Mouse (Mus musculus): ENCODE measurements around the gene Mlxipl. TPM values are rescaled to one million over a fixed set of nuclear protein-coding genes. Genes with fewer than 3 reads are reported as not detected.
"Not testable (repeated sequence)": the region's sequence is repeated elsewhere in the genome, so short reads cannot be mapped to it uniquely, and the experiment has no call there.

Gene Mlxipl
- 1.2 and 1.6 TPM in 2 replicates for polyA plus RNA-seq (2015; fragmentation: Nextera tagmentation; extraction: Ambion mirVana)

- WGBS, result under 1% methylated on average over 39 of the region's 39 CpGs
- Histone ChIP-seq H3K27ac (no peak within 1 kb of the TSS), H3K4me2 (replicated peaks) (peak within 1 kb of the TSS; percentile 23), H3K36me3 (no peaks in the 10 kb centered on the region), H3K27me3 (peaks cover 58% of the 10 kb centered on the region), H3K9ac (replicated peaks) (no peak within 1 kb of the TSS), H3K9me3 (no peaks in the 10 kb centered on the region), H3K4me3 (replicated peaks) (0 out of 2 replicates have a peak within 1 kb of the TSS, but pooled peaks have one; percentile 12), H3K4me1 (replicated peaks) (0 out of 2 replicates have a peak, but pooled peaks cover 4% of the 10 kb centered on the region)
- ATAC-seq, result no peak
Observed at GRCm38 (mm10) chr5:135089653-135090052, at the start of gene Mlxipl. TSS of gene Mlxipl (plus strand) at chr5:135089890.

- H3K27ac ChIP-seq, result no peak overlapping the region
- no peak for ATAC-seq
- WGBS, result 50% methylated on average over 6 of the region's 6 CpGs
Observed at GRCm38 (mm10) chr5:135040059-135040458, 49.6 kb upstream of the Mlxipl start.

GRCm38 (mm10) chr5:135040777-135041176 lies 48.9 kb upstream of the Mlxipl start:
- H3K27me3 ChIP-seq, result no peaks in the 10 kb centered on the region
- H3K4me1 ChIP-seq (replicated peaks), result 0 out of 2 replicates have a peak, but pooled peaks cover 4% of the 10 kb centered on the region
- 83% methylated on average over 11 of the region's 11 CpGs for WGBS
- H3K36me3 ChIP-seq, result peaks cover 28% of the 10 kb centered on the region
- no peak overlapping the region for H3K27ac ChIP-seq
- ATAC-seq, result no peak
- H3K4me3 ChIP-seq (replicated peaks), result no peak overlapping the region
- no peak overlapping the region for H3K4me2 ChIP-seq (replicated peaks)
- H3K9me3 ChIP-seq, result no peaks in the 10 kb centered on the region
- no peak overlapping the region for H3K9ac ChIP-seq (replicated peaks)

More at GRCm38 (mm10) chr5:135040059-135040458, 49.6 kb upstream of the Mlxipl start:
- Histone ChIP-seq H3K36me3 (peaks cover 21% of the 10 kb centered on the region), H3K27me3 (no peaks in the 10 kb centered on the region), H3K4me1 (replicated peaks) (0 out of 2 replicates have a peak, but pooled peaks cover 4% of the 10 kb centered on the region), H3K4me2 (replicated peaks) (no peak overlapping the region), H3K9me3 (no peaks in the 10 kb centered on the region), H3K9ac (replicated peaks) (no peak overlapping the region), H3K4me3 (replicated peaks) (no peak overlapping the region)

- Histone ChIP-seq H3K4me3 (replicated peaks) (no peak overlapping the region), H3K4me1 (replicated peaks) (0 out of 2 replicates have a peak, but pooled peaks cover 4% of the 10 kb centered on the region), H3K27ac (no peak overlapping the region), H3K4me2 (replicated peaks) (no peak overlapping the region), H3K27me3 (no peaks in the 10 kb centered on the region), H3K9ac (replicated peaks) (no peak overlapping the region), H3K36me3 (peaks cover 32% of the 10 kb centered on the region), H3K9me3 (no peaks in the 10 kb centered on the region)
- ATAC-seq, result 0 out of 2 replicates have a peak, but pooled peaks have one; percentile 20
- WGBS, result 32% methylated on average over 21 of the region's 21 CpGs
Observed at GRCm38 (mm10) chr5:135042105-135042788, 47.4 kb upstream of the Mlxipl start.

- no peak overlapping the region for H3K4me3 ChIP-seq (replicated peaks)
- no peak overlapping the region for H3K9ac ChIP-seq (replicated peaks)
- H3K4me1 ChIP-seq (replicated peaks), result 0 out of 2 replicates have a peak, but pooled peaks cover 4% of the 10 kb centered on the region
- H3K36me3 ChIP-seq, result peaks cover 33% of the 10 kb centered on the region
- H3K4me2 ChIP-seq (replicated peaks), result no peak overlapping the region
- no peak for ATAC-seq
- no peaks in the 10 kb centered on the region for H3K27me3 ChIP-seq
- H3K9me3 ChIP-seq, result no peaks in the 10 kb centered on the region
- WGBS, result 94% methylated on average over 3 of the region's 3 CpGs
- no peak overlapping the region for H3K27ac ChIP-seq
Observed at GRCm38 (mm10) chr5:135044575-135044974, 45.1 kb upstream of the Mlxipl start.

GRCm38 (mm10) chr5:135048539-135048938 lies 41.2 kb upstream of the Mlxipl start:
- Histone ChIP-seq H3K4me2 (replicated peaks) (no peak overlapping the region), H3K36me3 (peaks cover 56% of the 10 kb centered on the region), H3K27me3 (no peaks in the 10 kb centered on the region), H3K4me1 (replicated peaks) (no peaks in the 10 kb centered on the region), H3K9ac (replicated peaks) (no peak overlapping the region), H3K27ac (no peak overlapping the region), H3K9me3 (no peaks in the 10 kb centered on the region), H3K4me3 (replicated peaks) (no peak overlapping the region)
- WGBS, result 93% methylated on average over 5 of the region's 5 CpGs
- no peak for ATAC-seq

DNA sequence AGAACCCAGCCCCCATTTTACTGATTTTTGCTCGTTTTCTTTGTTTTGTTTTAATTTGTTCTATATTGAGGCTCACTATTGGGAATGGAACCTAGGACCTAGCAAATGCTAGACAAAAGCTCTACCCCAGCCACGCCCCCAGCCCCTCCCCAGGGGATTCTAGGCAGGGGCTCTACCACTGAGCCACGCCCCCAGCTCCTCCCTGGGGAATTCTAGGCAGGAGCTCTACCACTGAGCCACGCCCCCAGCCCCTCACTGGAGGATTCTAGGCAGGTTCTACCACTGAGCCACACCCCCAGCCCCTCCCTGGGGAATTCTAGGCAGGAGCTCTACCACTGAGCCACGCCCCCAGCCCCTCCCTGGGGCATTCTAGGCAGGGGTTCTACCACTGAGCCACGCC lies 40.4 kb upstream of the Mlxipl start:
- 91% methylated on average over 6 of the region's 6 CpGs for WGBS
- not testable (repeated sequence) for H3K27me3 ChIP-seq; H3K9ac ChIP-seq (replicated peaks); H3K4me1 ChIP-seq (replicated peaks); H3K9me3 ChIP-seq; H3K4me3 ChIP-seq (replicated peaks); H3K27ac ChIP-seq; ATAC-seq; H3K4me2 ChIP-seq (replicated peaks)
- H3K36me3 ChIP-seq, result peaks cover 63% of the 10 kb centered on the region

GRCm38 (mm10) chr5:135053356-135053755 lies 36.3 kb upstream of the Mlxipl start:
- no peak overlapping the region for H3K4me3 ChIP-seq (replicated peaks)
- H3K27me3 ChIP-seq, result no peaks in the 10 kb centered on the region
- H3K4me1 ChIP-seq (replicated peaks), result no peaks in the 10 kb centered on the region
- no peak overlapping the region for H3K27ac ChIP-seq
- 90% methylated on average over 12 of the region's 12 CpGs for WGBS
- no peak overlapping the region for H3K9ac ChIP-seq (replicated peaks)
- no peak for ATAC-seq
- no peaks in the 10 kb centered on the region for H3K9me3 ChIP-seq
- peaks cover 82% of the 10 kb centered on the region for H3K36me3 ChIP-seq
- no peak overlapping the region for H3K4me2 ChIP-seq (replicated peaks)

- peaks cover 28% of the 10 kb centered on the region for H3K4me1 ChIP-seq (replicated peaks)
- H3K4me3 ChIP-seq (replicated peaks), result peak within 1 kb of the TSS; percentile 96
- WGBS, result under 1% methylated on average over 52 of the region's 52 CpGs
- H3K9me3 ChIP-seq, result no peaks in the 10 kb centered on the region
- H3K4me2 ChIP-seq (replicated peaks), result peak within 1 kb of the TSS; percentile 98
- H3K9ac ChIP-seq (replicated peaks), result peak within 1 kb of the TSS; percentile 88
- peaks cover 46% of the 10 kb centered on the region for H3K36me3 ChIP-seq
- H3K27me3 ChIP-seq, result no peaks in the 10 kb centered on the region
- peak within 1 kb of the TSS; percentile 76 for H3K27ac ChIP-seq
- peak; percentile 97 for ATAC-seq
Observed at GRCm38 (mm10) chr5:135063629-135064381, 25.9 kb upstream of the Mlxipl start, which contains the start of gene Dnajc30. TSS of gene Dnajc30 (plus strand) at chr5:135064202.

DNA sequence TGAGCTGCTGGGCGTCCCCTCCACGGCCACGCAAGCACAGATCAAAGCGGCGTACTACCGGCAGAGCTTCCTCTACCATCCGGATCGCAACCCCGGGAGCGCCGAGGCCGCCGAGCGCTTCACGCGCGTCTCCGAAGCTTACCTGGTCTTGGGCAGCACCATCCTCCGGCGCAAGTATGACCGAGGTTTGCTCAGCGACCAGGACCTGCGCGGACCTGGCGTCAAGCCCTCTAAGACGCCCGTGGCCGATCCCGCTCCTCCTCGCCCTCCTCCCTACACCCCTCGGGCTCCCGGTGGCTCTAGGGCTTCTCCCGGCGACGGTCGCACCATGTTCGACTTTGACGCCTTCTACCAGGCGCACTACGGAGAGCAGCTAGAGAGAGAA lies 25.3 kb upstream of the Mlxipl start:
- peaks cover 28% of the 10 kb centered on the region for H3K4me1 ChIP-seq (replicated peaks)
- WGBS, result under 1% methylated on average over 40 of the region's 40 CpGs
- peak overlapping the region; percentile 76 for H3K27ac ChIP-seq
- peak overlapping the region; percentile 98 for H3K4me2 ChIP-seq (replicated peaks)
- peaks cover 41% of the 10 kb centered on the region for H3K36me3 ChIP-seq
- peak overlapping the region; percentile 96 for H3K4me3 ChIP-seq (replicated peaks)
- peak overlapping the region; percentile 88 for H3K9ac ChIP-seq (replicated peaks)
- no peaks in the 10 kb centered on the region for H3K9me3 ChIP-seq
- H3K27me3 ChIP-seq, result no peaks in the 10 kb centered on the region
- peak; percentile 69 for ATAC-seq

GRCm38 (mm10) chr5:135064909-135065446 lies 24.7 kb upstream of the Mlxipl start, which contains the start of gene Bud23:
TSS of gene Bud23 (minus strand) at chr5:135064959.
- not testable (repeated sequence) for H3K27me3 ChIP-seq, ATAC-seq, H3K9me3 ChIP-seq
- peak within 1 kb of the TSS; percentile 96 for H3K4me3 ChIP-seq (replicated peaks)
- peak within 1 kb of the TSS; percentile 76 for H3K27ac ChIP-seq
- 77% methylated on average over 9 of the region's 9 CpGs for WGBS
- peaks cover 35% of the 10 kb centered on the region for H3K36me3 ChIP-seq
- peaks cover 28% of the 10 kb centered on the region for H3K4me1 ChIP-seq (replicated peaks)
- peak within 1 kb of the TSS; percentile 98 for H3K4me2 ChIP-seq (replicated peaks)
- peak within 1 kb of the TSS; percentile 88 for H3K9ac ChIP-seq (replicated peaks)

DNA sequence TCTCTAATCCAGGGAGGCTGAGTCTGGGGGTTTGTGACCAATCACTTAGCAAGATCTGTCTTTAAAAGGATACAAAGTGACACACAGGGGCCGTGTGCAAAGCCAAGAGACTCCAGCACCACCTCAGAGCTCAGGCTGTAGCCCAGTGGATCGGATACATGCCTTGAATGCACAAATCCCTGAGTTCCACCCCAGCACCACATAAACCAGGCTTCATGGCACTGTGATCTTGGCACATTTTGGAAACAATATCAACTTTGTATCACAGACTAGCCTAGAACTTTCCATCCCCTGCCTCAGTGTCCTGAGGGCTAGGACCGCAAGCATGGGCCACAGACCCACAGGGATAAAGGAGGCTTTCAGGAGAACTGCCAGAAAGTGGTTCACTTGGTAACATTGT lies 23.7 kb upstream of the Mlxipl start:
- peak overlapping the region; percentile 98; the same call in 1 of the 2 replicates for H3K4me2 ChIP-seq (replicated peaks)
- peaks cover 24% of the 10 kb centered on the region for H3K36me3 ChIP-seq
- no peak overlapping the region for H3K9ac ChIP-seq (replicated peaks)
- no peak overlapping the region for H3K27ac ChIP-seq
- peaks cover 28% of the 10 kb centered on the region for H3K4me1 ChIP-seq (replicated peaks)
- no peaks in the 10 kb centered on the region for H3K27me3 ChIP-seq
- H3K9me3 ChIP-seq, result no peaks in the 10 kb centered on the region
- ATAC-seq, result no peak
- 89% methylated on average over 3 of the region's 3 CpGs for WGBS
- H3K4me3 ChIP-seq (replicated peaks), result peak overlapping the region; percentile 96; the same call in 1 of the 2 replicates
